Mouse (Mus musculus) embryonic facial prominence, embryonic 15.5 days (tissue): ENCODE data around the gene Tcl1b1. TPM values are rescaled to one million over a fixed set of nuclear protein-coding genes. Genes with fewer than 3 reads are reported as not detected.
"Not testable (repeated sequence)": the region's sequence is repeated elsewhere in the genome, so short reads cannot be mapped to it uniquely, and the experiment has no call there.

Experiments
- ATAC-seq: fragments of 200-750 bp; cut with Nextera tagmentation; 2 replicates; pipeline ENCODE4 v1.8.0; 2017; ENCODE audit warnings: low read depth, moderate TSS enrichment; ENCODE audit not compliant: insufficient number of reproducible peaks, low FRiP score, low TSS enrichment
- H3K27ac ChIP-seq: fragments of 300-500 bp; sonication (generic); replicated peaks from 2 replicates; pipeline ENCODE4 v1.5.1; 2015; ENCODE audit warnings: mild to moderate bottlenecking, inconsistent platforms
- H3K27me3 ChIP-seq: fragments of 300-500 bp; sonication (generic); 2 replicates; pipeline ENCODE4 v1.6.1; 2015; ENCODE audit warnings: inconsistent platforms
- H3K36me3 ChIP-seq: fragments of 300-500 bp; sonication (generic); 2 replicates; pipeline ENCODE4 v1.6.1; 2015; ENCODE audit warnings: mild to moderate bottlenecking, inconsistent platforms
- H3K4me1 ChIP-seq: fragments of 300-500 bp; sonication (generic); 2 replicates; pipeline ENCODE4 v1.6.1; 2015; ENCODE audit warnings: inconsistent platforms
- H3K4me2 ChIP-seq: fragments of 300-500 bp; sonication (generic); replicated peaks from 2 replicates; pipeline ENCODE4 v1.6.1; 2015; ENCODE audit warnings: mild to moderate bottlenecking, inconsistent platforms
- H3K4me3 ChIP-seq: fragments of 300-500 bp; sonication (generic); replicated peaks from 2 replicates; pipeline ENCODE4 v1.5.1; 2015; ENCODE audit warnings: mild to moderate bottlenecking, inconsistent platforms
- H3K9ac ChIP-seq: fragments of 300-500 bp; sonication (generic); 2 replicates; pipeline ENCODE4 v1.6.1; 2015; ENCODE audit warnings: inconsistent platforms
- H3K9me3 ChIP-seq: fragments of 300-500 bp; sonication (generic); replicated peaks from 2 replicates; pipeline ENCODE4 v1.6.1; 2016; ENCODE audit warnings: inconsistent platforms
- WGBS: fragments of 180-500 bp; shearing (Covaris S2); methylation state at CpG from one replicate; pipeline ENCODE4 v1.1.7; 2015; 5-methylcytosine and 5-hydroxymethylcytosine counted together
- polyA plus RNA-seq: library from polyadenylated mRNA; unstranded; fragments of >200 nt; fragmentation: Nextera tagmentation; extraction: Ambion mirVana; gene quantifications from 2 replicates; pipeline ENCODE4 v1.2.1, GENCODE M21; 2015

Gene Tcl1b1
- polyA plus RNA-seq, 1 experiment from 2014 or later, result not detected

GRCm38 (mm10) chr12:105144928-105145327 is 14.6 kb upstream of the Tcl1b1 start:
- 46% methylated on average over 1 of the region's 1 CpGs for WGBS
- not testable (repeated sequence) for H3K27ac ChIP-seq, ATAC-seq

GRCm38 (mm10) chr12:105145714-105146113 is 13.8 kb upstream of the Tcl1b1 start, which contains the start of gene Tcl1b2:
Gene Tcl1b2 (plus strand): TSS chr12:105146014.
- Histone ChIP-seq H3K27ac (no peak within 1 kb of the TSS), H3K36me3 (no peaks in the 10 kb centered on the region), H3K4me3 (no peak within 1 kb of the TSS), H3K4me2 (no peak within 1 kb of the TSS), H3K9me3 (no peaks in the 10 kb centered on the region), H3K9ac (no peak within 1 kb of the TSS), H3K4me1 (no peaks in the 10 kb centered on the region), H3K27me3 (no peaks in the 10 kb centered on the region)
- no peak for ATAC-seq
- 82% methylated on average over 3 of the region's 3 CpGs for WGBS

More at GRCm38 (mm10) chr12:105144928-105145327, 14.6 kb upstream of the Tcl1b1 start:
- H3K27me3 ChIP-seq, H3K4me2 ChIP-seq, H3K4me3 ChIP-seq, H3K9me3 ChIP-seq, H3K36me3 ChIP-seq, H3K4me1 ChIP-seq, H3K9ac ChIP-seq: not testable (repeated sequence)

- H3K4me2 ChIP-seq, H3K9me3 ChIP-seq, ATAC-seq, H3K27ac ChIP-seq, H3K36me3 ChIP-seq, H3K9ac ChIP-seq, H3K4me1 ChIP-seq, H3K4me3 ChIP-seq, H3K27me3 ChIP-seq: not testable (repeated sequence)
- WGBS, result 63% methylated on average over 4 of the region's 4 CpGs
Measured at GRCm38 (mm10) chr12:105155286-105155685, 4.2 kb upstream of the Tcl1b1 start.

- no peak overlapping the region for H3K9ac ChIP-seq
- no peaks in the 10 kb centered on the region for H3K9me3 ChIP-seq
- no peak overlapping the region for H3K4me3 ChIP-seq
- no peak overlapping the region for H3K27ac ChIP-seq
- 61% methylated on average over 6 of the region's 6 CpGs for WGBS
- no peaks in the 10 kb centered on the region for H3K4me1 ChIP-seq
- H3K27me3 ChIP-seq, result no peaks in the 10 kb centered on the region
- no peak for ATAC-seq
- no peak overlapping the region for H3K4me2 ChIP-seq
- no peaks in the 10 kb centered on the region for H3K36me3 ChIP-seq
Measured at GRCm38 (mm10) chr12:105158842-105159241, 648 bp upstream of the Tcl1b1 start.

- ATAC-seq, result no peak
- Histone ChIP-seq H3K9ac (no peak overlapping the region), H3K9me3 (no peaks in the 10 kb centered on the region), H3K4me3 (no peak overlapping the region), H3K27ac (no peak overlapping the region), H3K36me3 (no peaks in the 10 kb centered on the region), H3K4me1 (no peaks in the 10 kb centered on the region), H3K4me2 (no peak overlapping the region), H3K27me3 (no peaks in the 10 kb centered on the region)
- WGBS, result 68% methylated on average over 3 of the region's 3 CpGs
Measured at GRCm38 (mm10) chr12:105166734-105167133, 7.2 kb downstream of the Tcl1b1 start.

- Histone ChIP-seq H3K4me2 (no peak overlapping the region), H3K36me3 (no peaks in the 10 kb centered on the region), H3K27ac (no peak overlapping the region), H3K4me3 (no peak overlapping the region), H3K4me1 (no peaks in the 10 kb centered on the region), H3K9me3 (no peaks in the 10 kb centered on the region), H3K9ac (no peak overlapping the region), H3K27me3 (no peaks in the 10 kb centered on the region)
- 88% methylated on average over 2 of the region's 2 CpGs for WGBS
- ATAC-seq, result no peak
Measured at GRCm38 (mm10) chr12:105173366-105173765, 13.9 kb downstream of the Tcl1b1 start.

GRCm38 (mm10) chr12:105174318-105174717 is 14.8 kb downstream of the Tcl1b1 start:
- H3K4me3 ChIP-seq, H3K4me2 ChIP-seq, H3K27me3 ChIP-seq, H3K36me3 ChIP-seq, H3K9me3 ChIP-seq, H3K9ac ChIP-seq, ATAC-seq, H3K27ac ChIP-seq, H3K4me1 ChIP-seq: not testable (repeated sequence)
- WGBS, result 18% methylated on average over 2 of the region's 2 CpGs

- H3K4me2 ChIP-seq, H3K27ac ChIP-seq, H3K9ac ChIP-seq, H3K27me3 ChIP-seq, H3K9me3 ChIP-seq, ATAC-seq, H3K4me1 ChIP-seq, H3K4me3 ChIP-seq, H3K36me3 ChIP-seq: not testable (repeated sequence)
- 63% methylated on average over 3 of the region's 3 CpGs for WGBS
Measured at GRCm38 (mm10) chr12:105176044-105176443, 16.6 kb downstream of the Tcl1b1 start, which contains the start of gene Tcl1b5. Gene Tcl1b5 (plus strand): TSS chr12:105176344.

- H3K9ac ChIP-seq, ATAC-seq, H3K27me3 ChIP-seq, H3K27ac ChIP-seq, H3K9me3 ChIP-seq, H3K4me2 ChIP-seq, H3K4me1 ChIP-seq, H3K36me3 ChIP-seq, H3K4me3 ChIP-seq: not testable (repeated sequence)
- WGBS, result 60% methylated on average over 4 of the region's 4 CpGs
Measured at GRCm38 (mm10) chr12:105181040-105181644, 21.7 kb downstream of the Tcl1b1 start.

GRCm38 (mm10) chr12:105188980-105189379 is 29.5 kb downstream of the Tcl1b1 start:
- not testable (repeated sequence) for ATAC-seq, H3K27ac ChIP-seq, H3K9ac ChIP-seq

GRCm38 (mm10) chr12:105190743-105191142 is 31.3 kb downstream of the Tcl1b1 start, which contains the start of gene Tcl1b3:
Gene Tcl1b3 (plus strand): TSS chr12:105191043.
- H3K4me3 ChIP-seq, H3K4me1 ChIP-seq, H3K27me3 ChIP-seq, H3K27ac ChIP-seq, H3K9ac ChIP-seq, H3K9me3 ChIP-seq, H3K4me2 ChIP-seq, H3K36me3 ChIP-seq, ATAC-seq: not testable (repeated sequence)
- 90% methylated on average over 6 of the region's 6 CpGs for WGBS

More at GRCm38 (mm10) chr12:105188980-105189379, 29.5 kb downstream of the Tcl1b1 start:
- 49% methylated on average over 2 of the region's 2 CpGs for WGBS
- H3K36me3 ChIP-seq, H3K4me2 ChIP-seq, H3K4me1 ChIP-seq, H3K4me3 ChIP-seq, H3K9me3 ChIP-seq, H3K27me3 ChIP-seq: not testable (repeated sequence)
